Mouse (Mus musculus): ENCODE measurements at regions not wholly inside any gene's neighbourhood (a gene's known extent, or its start where the extent isn't known, plus 50 kb on each side); places are given as distances from the start of the nearest gene placed in this dataset.
A peak's percentile ranks its signal among the peaks of the same experiment; 100 is the strongest.

GRCm38 (mm10) chr3:22815842-22816241 is 739.4 kb downstream of the Tbl1xr1 start:
- TF ChIP-seq FLI1 (IDR thresholded peaks at IDR 0.05; ENCODE audit: low read length) = no peak
- TF ChIP-seq GATA1 (IDR thresholded peaks at IDR 0.05; ENCODE audit: borderline replicate concordance, low read length) = no peak
- H3K4me3 ChIP-seq (replicated peaks) = no peak overlapping the region
- no peaks in the 10 kb centered on the region for H3K36me3 ChIP-seq (replicated peaks; ENCODE audit: low read length)
- no peaks in the 10 kb centered on the region for H3K4me1 ChIP-seq
- no peaks in the 10 kb centered on the region for H3K9me3 ChIP-seq
- H3K27me3 ChIP-seq (replicated peaks) = no peaks in the 10 kb centered on the region

GRCm38 (mm10) chr3:22826485-22826884 is 750.0 kb downstream of the Tbl1xr1 start:
- Histone ChIP-seq H3K36me3 (replicated peaks; ENCODE audit: low read length) (no peaks in the 10 kb centered on the region), H3K9me3 (no peaks in the 10 kb centered on the region), H3K27me3 (replicated peaks) (no peaks in the 10 kb centered on the region), H3K4me1 (no peaks in the 10 kb centered on the region), H3K4me3 (replicated peaks) (no peak overlapping the region)
- TF ChIP-seq GATA1 (IDR thresholded peaks at IDR 0.05; ENCODE audit: borderline replicate concordance, low read length) = no peak
- TF ChIP-seq FLI1 (IDR thresholded peaks at IDR 0.05; ENCODE audit: low read length) = no peak

GRCm38 (mm10) chr3:22838986-22839385 is 762.5 kb downstream of the Tbl1xr1 start:
- TF ChIP-seq FLI1 (IDR thresholded peaks at IDR 0.05; ENCODE audit: low read length) (no peak), GATA1 (IDR thresholded peaks at IDR 0.05; ENCODE audit: borderline replicate concordance, low read length) (no peak)

GRCm38 (mm10) chr3:22850474-22850873 is 774.0 kb downstream of the Tbl1xr1 start:
- no peak overlapping the region for H3K4me3 ChIP-seq (replicated peaks)
- TF ChIP-seq FLI1 (IDR thresholded peaks at IDR 0.05; ENCODE audit: low read length) (no peak), GATA1 (IDR thresholded peaks at IDR 0.05; ENCODE audit: borderline replicate concordance, low read length) (no peak)
- no peaks in the 10 kb centered on the region for H3K4me1 ChIP-seq
- H3K36me3 ChIP-seq (replicated peaks; ENCODE audit: low read length) = no peaks in the 10 kb centered on the region
- no peaks in the 10 kb centered on the region; the same call in 1 of the 2 replicates for H3K9me3 ChIP-seq
- no peaks in the 10 kb centered on the region for H3K27me3 ChIP-seq (replicated peaks)

More at GRCm38 (mm10) chr3:22838986-22839385, 762.5 kb downstream of the Tbl1xr1 start:
- Histone ChIP-seq H3K36me3 (replicated peaks; ENCODE audit: low read length) (no peaks in the 10 kb centered on the region), H3K27me3 (replicated peaks) (no peaks in the 10 kb centered on the region), H3K9me3 (peaks cover 2% of the 10 kb centered on the region; the same call in 1 of the 2 replicates), H3K4me3 (replicated peaks) (no peak overlapping the region), H3K4me1 (no peaks in the 10 kb centered on the region)

- no peak for TF ChIP-seq GATA1 (IDR thresholded peaks at IDR 0.05; ENCODE audit: borderline replicate concordance, low read length)
- TF ChIP-seq FLI1 (IDR thresholded peaks at IDR 0.05; ENCODE audit: low read length) = no peak
- no peaks in the 10 kb centered on the region for H3K36me3 ChIP-seq (replicated peaks; ENCODE audit: low read length)
- H3K9me3 ChIP-seq = no peaks in the 10 kb centered on the region
- H3K27me3 ChIP-seq (replicated peaks) = no peaks in the 10 kb centered on the region
- H3K4me3 ChIP-seq (replicated peaks) = no peak overlapping the region
- no peaks in the 10 kb centered on the region for H3K4me1 ChIP-seq
These were observed 787.1 kb downstream of the Tbl1xr1 start for GRCm38 (mm10) chr3:22863595-22863994.

GRCm38 (mm10) chr3:22877883-22878282 is 801.4 kb downstream of the Tbl1xr1 start:
- H3K36me3 ChIP-seq (replicated peaks; ENCODE audit: low read length) = no peaks in the 10 kb centered on the region
- no peaks in the 10 kb centered on the region for H3K4me1 ChIP-seq
- TF ChIP-seq FLI1 (IDR thresholded peaks at IDR 0.05; ENCODE audit: low read length) (no peak), GATA1 (IDR thresholded peaks at IDR 0.05; ENCODE audit: borderline replicate concordance, low read length) (no peak)
- no peaks in the 10 kb centered on the region for H3K9me3 ChIP-seq
- no peak overlapping the region for H3K4me3 ChIP-seq (replicated peaks)
- H3K27me3 ChIP-seq (replicated peaks) = no peaks in the 10 kb centered on the region

- H3K4me3 ChIP-seq (replicated peaks) = no peak overlapping the region
- H3K27me3 ChIP-seq (replicated peaks) = no peaks in the 10 kb centered on the region
- H3K4me1 ChIP-seq = no peaks in the 10 kb centered on the region
- no peaks in the 10 kb centered on the region for H3K36me3 ChIP-seq (replicated peaks; ENCODE audit: low read length)
- TF ChIP-seq GATA1 (IDR thresholded peaks at IDR 0.05; ENCODE audit: borderline replicate concordance, low read length) (no peak), FLI1 (IDR thresholded peaks at IDR 0.05; ENCODE audit: low read length) (no peak)
- no peaks in the 10 kb centered on the region for H3K9me3 ChIP-seq
These were observed 816.3 kb downstream of the Tbl1xr1 start for GRCm38 (mm10) chr3:22892735-22893134.

- H3K27me3 ChIP-seq (replicated peaks) = no peaks in the 10 kb centered on the region
- no peaks in the 10 kb centered on the region for H3K36me3 ChIP-seq (replicated peaks; ENCODE audit: low read length)
- H3K4me3 ChIP-seq (replicated peaks) = peak overlapping the region; percentile 1
- no peak for TF ChIP-seq FLI1 (IDR thresholded peaks at IDR 0.05; ENCODE audit: low read length)
- no peak for TF ChIP-seq GATA1 (IDR thresholded peaks at IDR 0.05; ENCODE audit: borderline replicate concordance, low read length)
- H3K9me3 ChIP-seq = no peaks in the 10 kb centered on the region
- no peaks in the 10 kb centered on the region for H3K4me1 ChIP-seq
These were observed 821.2 kb downstream of the Tbl1xr1 start for GRCm38 (mm10) chr3:22897651-22898050.

GRCm38 (mm10) chr3:22900966-22901365 is 824.5 kb downstream of the Tbl1xr1 start:
- H3K4me1 ChIP-seq = no peaks in the 10 kb centered on the region
- H3K9me3 ChIP-seq = no peaks in the 10 kb centered on the region
- TF ChIP-seq GATA1 (IDR thresholded peaks at IDR 0.05; ENCODE audit: borderline replicate concordance, low read length) = no peak
- no peak for TF ChIP-seq FLI1 (IDR thresholded peaks at IDR 0.05; ENCODE audit: low read length)

GRCm38 (mm10) chr3:22928970-22929369 is 852.5 kb downstream of the Tbl1xr1 start:
- TF ChIP-seq FLI1 (IDR thresholded peaks at IDR 0.05; ENCODE audit: low read length) (no peak), GATA1 (IDR thresholded peaks at IDR 0.05; ENCODE audit: borderline replicate concordance, low read length) (no peak)
- Histone ChIP-seq H3K9me3 (no peaks in the 10 kb centered on the region; the same call in 1 of the 2 replicates), H3K4me1 (no peaks in the 10 kb centered on the region), H3K27me3 (replicated peaks) (no peaks in the 10 kb centered on the region), H3K36me3 (replicated peaks; ENCODE audit: low read length) (no peaks in the 10 kb centered on the region), H3K4me3 (replicated peaks) (no peak overlapping the region)

More at GRCm38 (mm10) chr3:22900966-22901365, 824.5 kb downstream of the Tbl1xr1 start:
- Histone ChIP-seq H3K4me3 (replicated peaks) (no peak overlapping the region), H3K27me3 (replicated peaks) (no peaks in the 10 kb centered on the region), H3K36me3 (replicated peaks; ENCODE audit: low read length) (no peaks in the 10 kb centered on the region)
